Mouse (Mus musculus) embryonic facial prominence, embryonic 12.5 days (tissue): Measurements from ENCODE around the gene Fcgr3. TPM values are rescaled to one million over a fixed set of nuclear protein-coding genes. Genes with fewer than 3 reads are reported as not detected.

ENCODE experiments used
- ATAC-seq: fragments of 200-750 bp; cut with Nextera tagmentation; 2 replicates; pipeline ENCODE4 v1.8.0; 2017; ENCODE audit not compliant: insufficient number of reproducible peaks, insufficient read depth, low FRiP score, low TSS enrichment
- H3K27ac ChIP-seq: fragments of 300-500 bp; sonication (generic); 2 replicates; pipeline ENCODE4 v1.5.1; 2016; ENCODE audit warnings: mild to moderate bottlenecking
- H3K27me3 ChIP-seq: fragments of 300-500 bp; sonication (generic); 2 replicates; pipeline ENCODE4 v1.6.1; 2016; ENCODE audit warnings: mild to moderate bottlenecking, moderate library complexity
- H3K36me3 ChIP-seq: fragments of 300-500 bp; sonication (generic); 2 replicates; pipeline ENCODE4 v1.6.1; 2016; ENCODE audit warnings: mild to moderate bottlenecking
- H3K4me1 ChIP-seq: fragments of 300-500 bp; sonication (generic); 2 replicates; pipeline ENCODE4 v1.6.1; 2016
- H3K4me2 ChIP-seq: fragments of 300-500 bp; sonication (generic); replicated peaks from 2 replicates; pipeline ENCODE4 v1.6.1; 2016; ENCODE audit warnings: mild to moderate bottlenecking, moderate library complexity
- H3K4me3 ChIP-seq: fragments of 300-500 bp; sonication (generic); 2 replicates; pipeline ENCODE4 v1.5.1; 2016; ENCODE audit warnings: mild to moderate bottlenecking
- H3K9ac ChIP-seq: fragments of 300-500 bp; sonication (generic); 2 replicates; pipeline ENCODE4 v1.6.1; 2016; ENCODE audit warnings: mild to moderate bottlenecking, moderate library complexity
- H3K9me3 ChIP-seq: fragments of 300-500 bp; sonication (generic); 2 replicates; pipeline ENCODE4 v1.6.1; 2016; ENCODE audit warnings: mild to moderate bottlenecking, moderate library complexity
- WGBS: fragments of 180-500 bp; shearing (Covaris S2); methylation state at CpG from one replicate; pipeline ENCODE4 v1.1.7; 2016; 5-methylcytosine and 5-hydroxymethylcytosine counted together
- polyA plus RNA-seq: library from polyadenylated mRNA; unstranded; fragments of >200 nt; fragmentation: Nextera tagmentation; extraction: Ambion mirVana; gene quantifications from 2 replicates; pipeline ENCODE4 v1.2.1, GENCODE M21; 2016

Fcgr3 gene
- polyA plus RNA-seq, 1 experiment from 2014 or later: 6.5 TPM

GRCm38 (mm10) chr1:171032691-171033090 lies 32.0 kb downstream of the Fcgr3 start:
- 6% methylated on average over 10 of the region's 10 CpGs for WGBS
- peaks cover 51% of the 10 kb centered on the region for H3K27me3 ChIP-seq
- ATAC-seq: no peak

GRCm38 (mm10) chr1:171031752-171032151 lies 33.0 kb downstream of the Fcgr3 start:
- no peaks in the 10 kb centered on the region for H3K36me3 ChIP-seq
- H3K4me1 ChIP-seq: peaks cover 6% of the 10 kb centered on the region; the same call in 1 of the 2 replicates
- H3K27me3 ChIP-seq: peaks cover 51% of the 10 kb centered on the region
- no peak overlapping the region for H3K4me3 ChIP-seq
- no peak overlapping the region for H3K9ac ChIP-seq
- ATAC-seq: no peak
- 94% methylated on average over 3 of the region's 3 CpGs for WGBS
- H3K27ac ChIP-seq: no peak overlapping the region
- H3K9me3 ChIP-seq: no peaks in the 10 kb centered on the region
- no peak overlapping the region for H3K4me2 ChIP-seq

More at GRCm38 (mm10) chr1:171032691-171033090, 32.0 kb downstream of the Fcgr3 start:
- Histone ChIP-seq H3K4me3 (peak overlapping the region; percentile 58), H3K36me3 (no peaks in the 10 kb centered on the region), H3K27ac (no peak overlapping the region), H3K4me1 (peaks cover 6% of the 10 kb centered on the region; the same call in 1 of the 2 replicates), H3K9me3 (no peaks in the 10 kb centered on the region), H3K4me2 (peak overlapping the region; percentile 83), H3K9ac (peak overlapping the region; percentile 45; the same call in 1 of the 2 replicates)

GRCm38 (mm10) chr1:171019311-171019950 lies 45.3 kb downstream of the Fcgr3 start:
- H3K9me3 ChIP-seq: no peaks in the 10 kb centered on the region
- H3K4me2 ChIP-seq: no peak overlapping the region
- no peak for ATAC-seq
- no peaks in the 10 kb centered on the region for H3K27me3 ChIP-seq
- H3K4me3 ChIP-seq: no peak overlapping the region
- no peak overlapping the region for H3K27ac ChIP-seq
- H3K9ac ChIP-seq: no peak overlapping the region
- 87% methylated on average over 7 of the region's 7 CpGs for WGBS
- H3K4me1 ChIP-seq: no peaks in the 10 kb centered on the region
- H3K36me3 ChIP-seq: no peaks in the 10 kb centered on the region

GRCm38 (mm10) chr1:171018737-171019136 lies 46.0 kb downstream of the Fcgr3 start, which contains the start of gene Fcgr4:
Fcgr4 (plus strand) TSS chr1:171018920.
- H3K4me3 ChIP-seq: no peak within 1 kb of the TSS
- 91% methylated on average over 2 of the region's 2 CpGs for WGBS
- no peak within 1 kb of the TSS for H3K9ac ChIP-seq

GRCm38 (mm10) chr1:171017468-171018158 lies 47.1 kb downstream of the Fcgr3 start:
- no peak overlapping the region for H3K27ac ChIP-seq
- no peaks in the 10 kb centered on the region for H3K4me1 ChIP-seq
- no peaks in the 10 kb centered on the region for H3K27me3 ChIP-seq
- H3K4me2 ChIP-seq: no peak overlapping the region
- no peaks in the 10 kb centered on the region for H3K9me3 ChIP-seq
- no peaks in the 10 kb centered on the region for H3K36me3 ChIP-seq
- WGBS: 49% methylated on average over 6 of the region's 6 CpGs
- ATAC-seq: no peak
- H3K4me3 ChIP-seq: no peak overlapping the region
- H3K9ac ChIP-seq: no peak overlapping the region

More at GRCm38 (mm10) chr1:171018737-171019136, 46.0 kb downstream of the Fcgr3 start, which contains the start of gene Fcgr4:
- Histone ChIP-seq H3K36me3 (no peaks in the 10 kb centered on the region), H3K27me3 (no peaks in the 10 kb centered on the region), H3K9me3 (no peaks in the 10 kb centered on the region), H3K4me1 (no peaks in the 10 kb centered on the region), H3K4me2 (no peak within 1 kb of the TSS), H3K27ac (no peak within 1 kb of the TSS)
- ATAC-seq: no peak

DNA sequence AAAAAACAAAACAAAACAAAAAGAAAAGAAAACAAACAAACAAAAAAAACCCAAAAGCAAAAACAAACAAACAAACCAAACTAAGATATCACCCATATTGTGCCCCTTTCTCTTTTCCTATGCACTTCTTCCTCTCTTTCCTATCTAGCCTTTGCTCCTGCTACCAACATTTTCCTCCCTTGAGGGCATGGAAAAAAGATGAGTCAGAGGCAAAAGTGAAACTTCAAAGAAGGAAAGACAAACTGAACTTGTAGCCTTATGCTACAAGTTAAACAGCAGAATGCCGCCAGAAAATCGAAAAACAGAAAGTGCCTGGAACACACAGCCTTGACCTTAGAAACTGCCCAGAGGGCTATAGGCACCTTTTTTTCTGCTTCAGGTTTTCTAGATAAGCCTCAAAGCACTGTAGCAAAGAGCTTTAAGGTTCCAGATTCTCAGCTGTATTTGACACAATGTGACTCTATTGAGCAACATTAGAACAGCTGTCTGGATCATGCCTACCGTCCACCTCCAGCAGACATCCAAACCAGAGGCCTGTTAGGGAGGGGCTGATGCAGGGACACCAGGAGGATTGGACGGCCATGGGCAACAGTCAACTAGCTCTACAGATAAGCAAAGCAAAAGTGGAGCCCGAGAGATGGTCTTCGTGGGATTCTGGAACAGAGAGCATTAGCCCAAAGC lies 47.9 kb downstream of the Fcgr3 start:
- H3K27ac ChIP-seq: no peak overlapping the region
- H3K9me3 ChIP-seq: no peaks in the 10 kb centered on the region

DNA sequence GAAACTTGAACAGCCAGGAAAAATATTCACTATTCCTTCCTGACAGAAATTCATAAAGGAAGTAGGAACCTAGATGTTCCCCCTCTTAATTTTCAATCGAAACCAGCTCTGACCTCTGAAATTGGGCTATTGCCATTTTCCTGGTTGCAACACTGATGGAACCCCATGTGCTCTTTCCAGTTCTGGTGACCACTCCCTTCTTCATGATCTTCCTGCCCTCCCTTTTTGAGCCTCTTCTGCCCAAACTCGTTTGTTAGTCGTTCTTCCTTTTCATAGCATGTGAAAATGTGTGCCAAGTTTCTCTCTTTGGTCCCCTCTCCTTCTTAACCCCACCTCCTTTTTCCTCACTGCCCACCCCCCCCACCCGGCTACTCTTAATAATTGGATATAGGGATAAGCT lies 53.0 kb downstream of the Fcgr3 start:
- WGBS: 82% methylated on average over 4 of the region's 4 CpGs
- Histone ChIP-seq H3K4me1 (no peaks in the 10 kb centered on the region), H3K27ac (no peak overlapping the region), H3K9ac (no peak overlapping the region), H3K36me3 (no peaks in the 10 kb centered on the region), H3K4me3 (no peak overlapping the region), H3K9me3 (no peaks in the 10 kb centered on the region), H3K27me3 (no peaks in the 10 kb centered on the region), H3K4me2 (no peak overlapping the region)
- ATAC-seq: no peak

More for the DNA sequence above, 47.9 kb downstream of the Fcgr3 start:
- Histone ChIP-seq H3K4me2 (no peak overlapping the region), H3K4me3 (no peak overlapping the region), H3K36me3 (no peaks in the 10 kb centered on the region), H3K4me1 (no peaks in the 10 kb centered on the region), H3K9ac (no peak overlapping the region), H3K27me3 (no peaks in the 10 kb centered on the region)
- 81% methylated on average over 6 of the region's 6 CpGs for WGBS
- ATAC-seq: no peak

GRCm38 (mm10) chr1:171006905-171007304 lies 57.8 kb downstream of the Fcgr3 start:
- 91% methylated on average over 2 of the region's 2 CpGs for WGBS
- Histone ChIP-seq H3K4me2 (no peak overlapping the region), H3K4me3 (no peak overlapping the region), H3K36me3 (no peaks in the 10 kb centered on the region), H3K27ac (no peak overlapping the region), H3K27me3 (no peaks in the 10 kb centered on the region), H3K4me1 (no peaks in the 10 kb centered on the region), H3K9ac (no peak overlapping the region), H3K9me3 (no peaks in the 10 kb centered on the region)
- no peak for ATAC-seq

DNA sequence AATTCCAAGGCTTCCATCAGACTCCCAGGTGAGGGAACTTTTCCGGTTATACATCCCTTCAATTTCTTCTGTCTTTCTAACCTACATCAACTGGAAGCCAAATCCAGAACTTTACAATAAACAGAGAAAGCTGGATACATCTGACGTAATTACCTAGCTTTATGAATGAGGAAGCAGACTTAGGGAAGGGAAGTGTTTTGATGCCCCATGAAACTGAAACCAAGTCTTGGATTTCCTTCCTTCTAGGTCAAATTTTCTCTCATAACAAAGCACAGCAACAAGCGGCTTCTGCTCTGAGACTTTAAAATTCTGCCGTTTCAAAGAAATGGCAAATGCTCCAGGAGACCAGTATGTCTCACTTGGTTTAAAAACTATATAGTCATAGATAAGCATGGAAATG lies 58.4 kb downstream of the Fcgr3 start:
- 85% methylated on average over 4 of the region's 4 CpGs for WGBS
- no peak overlapping the region for H3K4me3 ChIP-seq

GRCm38 (mm10) chr1:171005586-171005985 lies 59.1 kb downstream of the Fcgr3 start:
- Histone ChIP-seq H3K36me3 (no peaks in the 10 kb centered on the region), H3K27ac (no peak overlapping the region), H3K27me3 (no peaks in the 10 kb centered on the region), H3K9me3 (no peaks in the 10 kb centered on the region), H3K4me3 (no peak overlapping the region), H3K4me1 (no peaks in the 10 kb centered on the region), H3K9ac (no peak overlapping the region), H3K4me2 (no peak overlapping the region)
- no peak for ATAC-seq

More for the DNA sequence above, 58.4 kb downstream of the Fcgr3 start:
- ATAC-seq: no peak
- Histone ChIP-seq H3K4me1 (no peaks in the 10 kb centered on the region), H3K4me2 (no peak overlapping the region), H3K9ac (no peak overlapping the region), H3K27me3 (no peaks in the 10 kb centered on the region), H3K36me3 (no peaks in the 10 kb centered on the region), H3K27ac (no peak overlapping the region), H3K9me3 (no peaks in the 10 kb centered on the region)

GRCm38 (mm10) chr1:171005081-171005480 lies 59.7 kb downstream of the Fcgr3 start:
- 73% methylated on average over 6 of the region's 6 CpGs for WGBS

More at GRCm38 (mm10) chr1:171005081-171005480, 59.7 kb downstream of the Fcgr3 start:
- no peak for ATAC-seq
- Histone ChIP-seq H3K9me3 (no peaks in the 10 kb centered on the region), H3K4me3 (no peak overlapping the region), H3K4me1 (no peaks in the 10 kb centered on the region), H3K9ac (no peak overlapping the region), H3K27ac (no peak overlapping the region), H3K36me3 (no peaks in the 10 kb centered on the region), H3K4me2 (no peak overlapping the region), H3K27me3 (no peaks in the 10 kb centered on the region)
